Mouse (Mus musculus) CH12.LX (cell line): ENCODE measurements around the gene Khdrbs2. TPM values are rescaled to one million over a fixed set of nuclear protein-coding genes. Genes with fewer than 3 reads are reported as not detected.

Source experiments
- DNase-seq: peaks from one replicate; pipeline ENCODE4 v3.0.0-alpha.2; 2013; ENCODE audit errors: extremely low read depth
- H3K27ac ChIP-seq: 2 replicates; pipeline ENCODE4 v1.5.1; 2012; ENCODE audit warnings: low read depth, mild to moderate bottlenecking, control low read depth, moderate library complexity; ENCODE audit not compliant: insufficient read depth
- H3K27me3 ChIP-seq: replicated peaks from 2 replicates; pipeline ENCODE3; 2012; ENCODE audit warnings: inconsistent platforms
- H3K36me3 ChIP-seq, 2 experiments: replicated peaks in 1 of 2; 2 replicates each; pipeline versions ENCODE3 to v1.6.1; 2012; ENCODE audit warnings: inconsistent platforms in 1 of 2, low read length in 1 of 2, mild to moderate bottlenecking in 1 of 2, mixed read lengths in 1 of 2, moderate library complexity in 1 of 2; ENCODE audit not compliant: control insufficient read depth in 1 of 2, insufficient read depth in 1 of 2
- H3K4me1 ChIP-seq, 2 experiments: 2 replicates each; pipeline ENCODE4 v1.6.1; 2012; ENCODE audit warnings: inconsistent platforms in 1 of 2, moderate library complexity in 1 of 2; ENCODE audit not compliant: insufficient read depth in 2 of 2, control insufficient read depth in 1 of 2
- H3K4me2 ChIP-seq: 2 replicates; pipeline ENCODE4 v1.6.1; 2012; ENCODE audit warnings: low read depth, mild to moderate bottlenecking, control low read depth; ENCODE audit not compliant: poor library complexity, insufficient read depth, severe bottlenecking
- H3K4me3 ChIP-seq, 3 experiments: fragments of 150-350 bp in 1 of 3; sonication (generic) in 1 of 3; replicated peaks in 1 of 3; 2 replicates each; pipeline versions ENCODE3 to v1.5.1; 2011 to 2012; ENCODE audit warnings: low read depth in 2 of 3, low read length in 2 of 3, mild to moderate bottlenecking in 2 of 3, moderate library complexity in 2 of 3, control low read depth in 1 of 3, improper control_type of control experiment in 1 of 3, inconsistent platforms in 1 of 3, mixed read lengths in 1 of 3; ENCODE audit not compliant: poor library complexity in 1 of 3
- H3K79me2 ChIP-seq: replicated peaks from 2 replicates; pipeline ENCODE4 v1.6.1; 2012; ENCODE audit warnings: mild to moderate bottlenecking, moderate library complexity; ENCODE audit not compliant: control insufficient read depth, poor library complexity, insufficient read depth, severe bottlenecking; ENCODE audit errors: extremely low read depth
- H3K9ac ChIP-seq: 2 replicates; pipeline ENCODE4 v1.6.1; 2012; ENCODE audit warnings: low read depth, mild to moderate bottlenecking, control low read depth, moderate library complexity; ENCODE audit not compliant: insufficient read depth
- H3K9me3 ChIP-seq: replicated peaks from 2 replicates; pipeline ENCODE3; 2012; ENCODE audit warnings: low read length, inconsistent platforms, mixed read lengths
- BHLHE40 ChIP-seq: IDR thresholded peaks from 2 replicates; pipeline ENCODE4 v1.6.1; 2011; ENCODE audit warnings: mild to moderate bottlenecking, low read depth, low read length, improper control_type of control experiment
- CHD1 ChIP-seq: IDR thresholded peaks from 2 replicates; pipeline ENCODE4 v1.6.1; 2012; ENCODE audit warnings: low read depth, low read length, improper control_type of control experiment, inconsistent platforms
- CTCF ChIP-seq, 2 experiments: IDR thresholded peaks in 1 of 2; conservative IDR thresholded peaks in 1 of 2; 2 replicates each; pipeline ENCODE4 v1.5.1; 2011 to 2012; ENCODE audit warnings: low read depth in 2 of 2, low read length in 2 of 2, improper control_type of control experiment in 1 of 2, inconsistent platforms in 1 of 2, mild to moderate bottlenecking in 1 of 2, moderate library complexity in 1 of 2
- ELF1 ChIP-seq: IDR thresholded peaks from 2 replicates; pipeline ENCODE4 v1.6.1; 2014; ENCODE audit warnings: low read depth, mild to moderate bottlenecking, inconsistent platforms, low read length, improper control_type of control experiment
- ETS1 ChIP-seq: conservative IDR thresholded peaks from 2 replicates; pipeline ENCODE4 v1.6.1; 2012; ENCODE audit warnings: low read depth, mild to moderate bottlenecking, inconsistent platforms, low read length, improper control_type of control experiment, moderate library complexity
- HCFC1 ChIP-seq: IDR thresholded peaks from 2 replicates; pipeline ENCODE4 v1.6.1; 2012; ENCODE audit warnings: low read depth, mild to moderate bottlenecking, inconsistent platforms, low read length, improper control_type of control experiment
- IRF4 ChIP-seq: IDR thresholded peaks from 2 replicates; pipeline ENCODE4 v1.6.1; 2014; ENCODE audit warnings: low read depth, mild to moderate bottlenecking, inconsistent platforms, low read length, improper control_type of control experiment
- JUN ChIP-seq: IDR thresholded peaks from 2 replicates; pipeline ENCODE4 v1.6.1; 2011; ENCODE audit warnings: low read depth, mild to moderate bottlenecking, low read length, improper control_type of control experiment, moderate library complexity; ENCODE audit not compliant: insufficient read depth
- JUND ChIP-seq: conservative IDR thresholded peaks from 2 replicates; pipeline ENCODE4 v1.6.1; 2011; ENCODE audit warnings: low read depth, low read length, improper control_type of control experiment
- MAX ChIP-seq: IDR thresholded peaks from 2 replicates; pipeline ENCODE4 v1.6.1; 2011; ENCODE audit warnings: low read length, improper control_type of control experiment
- MAZ ChIP-seq: IDR thresholded peaks from 2 replicates; pipeline ENCODE4 v1.6.1; 2012; ENCODE audit warnings: low read depth, mild to moderate bottlenecking, inconsistent platforms, low read length, improper control_type of control experiment, moderate library complexity
- MEF2A ChIP-seq: IDR thresholded peaks from 2 replicates; pipeline ENCODE4 v1.6.1; 2014; ENCODE audit warnings: low read depth, mild to moderate bottlenecking, inconsistent platforms, low read length, improper control_type of control experiment, borderline replicate concordance
- MXI1 ChIP-seq: IDR thresholded peaks from 2 replicates; pipeline ENCODE4 v1.6.1; 2011; ENCODE audit warnings: mild to moderate bottlenecking, low read depth, low read length, improper control_type of control experiment
- NRF1 ChIP-seq: IDR thresholded peaks from 2 replicates; pipeline ENCODE4 v1.6.1; 2014; ENCODE audit warnings: low read depth, mild to moderate bottlenecking, inconsistent platforms, low read length, improper control_type of control experiment, moderate library complexity
- POLR2AphosphoS2 ChIP-seq: IDR thresholded peaks from 2 replicates; pipeline ENCODE4 v1.6.1; 2011; ENCODE audit warnings: low read depth, low read length, improper control_type of control experiment
- RCOR1 ChIP-seq: conservative IDR thresholded peaks from 2 replicates; pipeline ENCODE4 v1.6.1; 2012; ENCODE audit warnings: low read depth, mild to moderate bottlenecking, inconsistent platforms, low read length, improper control_type of control experiment
- SMC3 ChIP-seq: IDR thresholded peaks from 2 replicates; pipeline ENCODE4 v1.6.1; 2011; ENCODE audit warnings: low read depth, low read length, improper control_type of control experiment
- UBTF ChIP-seq: IDR thresholded peaks from 2 replicates; pipeline ENCODE4 v1.6.1; 2012; ENCODE audit warnings: low read depth, mild to moderate bottlenecking, inconsistent platforms, low read length, improper control_type of control experiment, moderate library complexity
- USF2 ChIP-seq: conservative IDR thresholded peaks from 2 replicates; pipeline ENCODE4 v1.6.1; 2011; ENCODE audit warnings: low read depth, low read length, improper control_type of control experiment
- ZC3H11A ChIP-seq: IDR thresholded peaks from 2 replicates; pipeline ENCODE4 v1.6.1; 2012; ENCODE audit warnings: low read depth, mild to moderate bottlenecking, inconsistent platforms, low read length, improper control_type of control experiment
- ZNF384 ChIP-seq: IDR thresholded peaks from 2 replicates; pipeline ENCODE4 v1.6.1; 2012; ENCODE audit warnings: low read depth, low read length, improper control_type of control experiment, inconsistent platforms
- dilution Hi-C: fragments of 300-500 bp; cut with MboI; formaldehyde crosslinking; loops from 2 replicates; pipeline ENCODE4 v1.14.3; 2020; ENCODE audit warnings: low sequenced_read_pairs; ENCODE audit not compliant: extremely low pct_unique_long_range_greater_than_20kb, extremely low pct_ligation_motif_present
- in situ Hi-C: fragments of 300-500 bp; cut with MboI; formaldehyde crosslinking; loops from 3 replicates; pipeline ENCODE4 v1.14.3; 2019; ENCODE audit warnings: low sequenced_read_pairs, low pct_ligation_motif_present, low pct_unique_long_range_greater_than_20kb, mixed read lengths
- polyA plus RNA-seq: library from polyadenylated mRNA; unstranded; fragments of >175 nt; gene quantifications from 2 replicates; pipeline ENCODE4 v1.2.1, GENCODE M21; 2012; ENCODE audit warnings: low read depth; ENCODE audit not compliant: insufficient read length
- total RNA-seq, 2 experiments: library from RNA; depleted of rRNA; stranded (reverse); fragments of 300-350 nt in 1 of 2; fragments of >200 nt in 1 of 2; gene quantifications; 2 replicates each; pipeline ENCODE4 v1.2.3; 2012 to 2014

Khdrbs2 gene
- total and polyA plus RNA-seq, 3 experiments, result not detected

- peaks cover 35% of the 10 kb centered on the region for H3K9me3 ChIP-seq
- no peak overlapping the region for H3K27ac ChIP-seq
- no peak overlapping the region for H3K4me3 ChIP-seq
- H3K36me3 ChIP-seq, result no peaks in the 10 kb centered on the region
- no peaks in the 10 kb centered on the region for H3K79me2 ChIP-seq
- DNase-seq, result no peak
- in situ Hi-C loops (no loop called here), dilution Hi-C loops (no loop called here)
- no peaks in the 10 kb centered on the region for H3K27me3 ChIP-seq
- no peak overlapping the region for H3K9ac ChIP-seq
- TF ChIP-seq ZNF384, result no peak
- TF ChIP-seq MXI1, result no peak
- TF ChIP-seq ELF1, result no peak
- no peak for TF ChIP-seq RCOR1
- no peak for TF ChIP-seq MAZ
- TF ChIP-seq BHLHE40, result no peak
- no peak for TF ChIP-seq CHD1
- TF ChIP-seq MEF2A, result no peak
- TF ChIP-seq MAX, result no peak
- TF ChIP-seq SMC3, result no peak
- no peak for TF ChIP-seq POLR2AphosphoS2
- TF ChIP-seq ETS1, result no peak
- no peak for TF ChIP-seq HCFC1
- no peak for TF ChIP-seq USF2
- no peak for TF ChIP-seq NRF1
- TF ChIP-seq UBTF, result no peak
- TF ChIP-seq ZC3H11A, result no peak
- TF ChIP-seq JUN, result no peak
- TF ChIP-seq JUND, result no peak
- TF ChIP-seq IRF4, result no peak
- H3K4me2 ChIP-seq, result no peak overlapping the region
- no peaks in the 10 kb centered on the region for H3K4me1 ChIP-seq
Observed at GRCm38 (mm10) chr1:32693806-32694205, 521.3 kb downstream of the Khdrbs2 start.

GRCm38 (mm10) chr1:32700132-32700531 lies 527.6 kb downstream of the Khdrbs2 start:
- Histone ChIP-seq H3K4me3 (no peak overlapping the region), H3K4me1 (no peaks in the 10 kb centered on the region), H3K9me3 (peaks cover 19% of the 10 kb centered on the region), H3K27ac (no peak overlapping the region), H3K79me2 (no peaks in the 10 kb centered on the region), H3K36me3 (no peaks in the 10 kb centered on the region), H3K9ac (no peak overlapping the region), H3K4me2 (no peak overlapping the region), H3K27me3 (no peaks in the 10 kb centered on the region)
- in situ Hi-C loops (no loop called here), dilution Hi-C loops (no loop called here)
- no peak for DNase-seq
- 0 out of 4 replicates have a peak, but pooled peaks of 1 of the 2 experiments have one; percentile 9 for TF ChIP-seq CTCF (conservative IDR thresholded peaks at IDR 0.05 in 1 of 2, IDR thresholded peaks at IDR 0.05 in 1 of 2; ENCODE audit: low read depth in 2 of 2, low read length in 2 of 2)
- TF ChIP-seq JUN, result no peak
